Mouse (Mus musculus): ENCODE measurements around the gene Uvrag. TPM values are rescaled to one million over a fixed set of nuclear protein-coding genes. Genes with fewer than 3 reads are reported as not detected.

Gene Uvrag
- polyA plus RNA-seq, 1 experiment from 2014 or later, result 16.7 TPM

DNA sequence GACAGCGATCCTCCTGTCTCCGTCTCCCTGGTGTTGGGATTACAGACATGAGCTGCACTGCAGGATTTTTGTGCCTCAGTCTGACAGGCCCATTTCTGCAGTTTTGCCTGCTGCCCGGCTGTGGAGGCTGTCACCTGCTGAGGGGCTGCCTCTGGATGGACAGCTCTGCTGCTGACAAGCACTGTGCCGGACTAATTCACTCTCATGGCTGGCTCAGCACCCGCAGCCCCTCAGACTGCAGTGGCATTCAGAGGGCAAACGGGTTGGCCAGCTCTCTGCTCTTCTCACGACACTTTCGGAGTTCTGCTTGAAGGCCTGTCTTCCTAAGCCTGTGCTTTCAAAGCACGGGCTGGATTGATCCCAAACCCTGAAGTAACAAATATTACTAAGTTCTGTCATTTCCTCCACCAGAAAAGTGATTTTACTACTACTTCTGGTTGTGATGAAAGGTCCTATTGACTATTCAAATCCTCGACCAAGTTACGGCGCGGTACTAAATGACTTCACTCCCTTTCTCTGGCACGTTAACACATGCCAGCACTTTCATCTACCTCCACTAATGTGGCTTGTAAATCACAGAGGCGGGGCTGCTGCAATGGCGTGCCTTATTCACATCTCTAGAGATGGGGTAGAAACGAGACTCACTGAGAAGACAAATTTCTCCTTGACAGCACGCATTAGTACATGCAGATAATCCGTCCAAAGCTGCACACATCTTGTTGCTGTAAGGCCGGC, 203.7 kb downstream of the Uvrag start:
- Histone ChIP-seq H3K4me1 (ENCODE audit: control insufficient read depth, insufficient read depth, low read length) (peaks cover 18% of the 10 kb centered on the region), H3K9me3 (replicated peaks; ENCODE audit: control insufficient read depth, low read length) (no peaks in the 10 kb centered on the region), H3K4me2 (no peak overlapping the region), H3K27ac (ENCODE audit: low read depth, low read length) (no peak overlapping the region), H3K9ac (ENCODE audit: low read depth, low read length) (no peak overlapping the region), H3K27me3 (ENCODE audit: control insufficient read depth, insufficient read depth, low read length) (no peaks in the 10 kb centered on the region), H3K4me3 (ENCODE audit: low read depth, low read length) (no peak overlapping the region), H3K36me3 (ENCODE audit: control insufficient read depth, insufficient read depth, low read length) (no peaks in the 10 kb centered on the region)
- ATAC-seq (replicated peaks; ENCODE audit: insufficient number of reproducible peaks, low FRiP score, low TSS enrichment), result no peak
- WGBS (ENCODE audit: insufficient replicate concordance), result 63% methylated on average over 20 of the region's 20 CpGs

GRCm38 (mm10) chr7:98935757-98936156, 205.2 kb downstream of the Uvrag start:
- no peak for ATAC-seq (replicated peaks; ENCODE audit: insufficient number of reproducible peaks, low FRiP score, low TSS enrichment)
- Histone ChIP-seq H3K27ac (ENCODE audit: low read depth, low read length) (no peak overlapping the region), H3K9me3 (replicated peaks; ENCODE audit: control insufficient read depth, low read length) (no peaks in the 10 kb centered on the region), H3K9ac (ENCODE audit: low read depth, low read length) (no peak overlapping the region), H3K4me3 (ENCODE audit: low read depth, low read length) (no peak overlapping the region), H3K36me3 (ENCODE audit: control insufficient read depth, insufficient read depth, low read length) (no peaks in the 10 kb centered on the region), H3K27me3 (ENCODE audit: control insufficient read depth, insufficient read depth, low read length) (no peaks in the 10 kb centered on the region), H3K4me2 (no peak overlapping the region), H3K4me1 (ENCODE audit: control insufficient read depth, insufficient read depth, low read length) (peaks cover 19% of the 10 kb centered on the region)
- 79% methylated on average over 6 of the region's 6 CpGs for WGBS (ENCODE audit: insufficient replicate concordance)

DNA sequence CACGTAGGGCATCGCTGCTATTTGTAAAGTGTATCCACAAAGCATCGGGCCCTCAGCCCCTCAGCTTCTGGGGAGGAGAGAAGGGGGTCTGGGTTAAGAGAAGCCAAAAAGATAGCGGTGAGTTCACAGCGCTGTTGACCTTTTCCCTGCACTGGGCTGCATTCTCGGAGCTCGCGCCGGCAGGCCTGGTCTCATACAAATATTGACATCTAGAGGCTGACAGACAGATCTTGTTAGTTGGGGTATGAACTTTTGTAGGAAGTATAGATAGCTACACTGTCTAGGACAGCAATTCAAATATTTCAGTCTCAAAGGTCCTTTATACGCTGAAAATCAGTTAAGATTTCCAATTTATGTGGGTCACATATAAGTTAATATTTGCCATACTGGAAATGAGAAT, 205.7 kb downstream of the Uvrag start:
- ATAC-seq (replicated peaks; ENCODE audit: insufficient number of reproducible peaks, low FRiP score, low TSS enrichment), result no peak
- H3K36me3 ChIP-seq (ENCODE audit: control insufficient read depth, insufficient read depth, low read length), result no peaks in the 10 kb centered on the region
- 73% methylated on average over 10 of the region's 10 CpGs for WGBS (ENCODE audit: insufficient replicate concordance)

GRCm38 (mm10) chr7:98928336-98929025, 212.5 kb downstream of the Uvrag start:
- no peaks in the 10 kb centered on the region for H3K36me3 ChIP-seq (ENCODE audit: control insufficient read depth, insufficient read depth, low read length)
- WGBS (ENCODE audit: insufficient replicate concordance), result 63% methylated on average over 7 of the region's 7 CpGs
- no peak overlapping the region for H3K4me2 ChIP-seq

More for the DNA sequence above, 205.7 kb downstream of the Uvrag start:
- H3K9me3 ChIP-seq (replicated peaks; ENCODE audit: control insufficient read depth, low read length), result no peaks in the 10 kb centered on the region
- no peak overlapping the region for H3K27ac ChIP-seq (ENCODE audit: low read depth, low read length)
- H3K4me3 ChIP-seq (ENCODE audit: low read depth, low read length), result no peak overlapping the region
- H3K4me2 ChIP-seq, result no peak overlapping the region
- H3K27me3 ChIP-seq (ENCODE audit: control insufficient read depth, insufficient read depth, low read length), result no peaks in the 10 kb centered on the region
- no peak overlapping the region for H3K9ac ChIP-seq (ENCODE audit: low read depth, low read length)
- H3K4me1 ChIP-seq (ENCODE audit: control insufficient read depth, insufficient read depth, low read length), result peaks cover 19% of the 10 kb centered on the region

GRCm38 (mm10) chr7:98926906-98927528, 213.9 kb downstream of the Uvrag start:
- no peaks in the 10 kb centered on the region for H3K27me3 ChIP-seq (ENCODE audit: control insufficient read depth, insufficient read depth, low read length)
- H3K9ac ChIP-seq (ENCODE audit: low read depth, low read length), result no peak overlapping the region
- no peak overlapping the region for H3K4me3 ChIP-seq (ENCODE audit: low read depth, low read length)
- no peak for ATAC-seq (replicated peaks; ENCODE audit: insufficient number of reproducible peaks, low FRiP score, low TSS enrichment)
- peaks cover 7% of the 10 kb centered on the region; the same call in 1 of the 2 replicates for H3K4me1 ChIP-seq (ENCODE audit: control insufficient read depth, insufficient read depth, low read length)
- WGBS (ENCODE audit: insufficient replicate concordance), result 85% methylated on average over 10 of the region's 10 CpGs
- H3K4me2 ChIP-seq, result no peak overlapping the region
- H3K36me3 ChIP-seq (ENCODE audit: control insufficient read depth, insufficient read depth, low read length), result no peaks in the 10 kb centered on the region
- H3K9me3 ChIP-seq (replicated peaks; ENCODE audit: control insufficient read depth, low read length), result no peaks in the 10 kb centered on the region
- H3K27ac ChIP-seq (ENCODE audit: low read depth, low read length), result no peak overlapping the region

More at GRCm38 (mm10) chr7:98928336-98929025, 212.5 kb downstream of the Uvrag start:
- no peak for ATAC-seq (replicated peaks; ENCODE audit: insufficient number of reproducible peaks, low FRiP score, low TSS enrichment)
- peaks cover 16% of the 10 kb centered on the region for H3K4me1 ChIP-seq (ENCODE audit: control insufficient read depth, insufficient read depth, low read length)
- H3K9ac ChIP-seq (ENCODE audit: low read depth, low read length), result no peak overlapping the region
- H3K4me3 ChIP-seq (ENCODE audit: low read depth, low read length), result no peak overlapping the region
- H3K27me3 ChIP-seq (ENCODE audit: control insufficient read depth, insufficient read depth, low read length), result no peaks in the 10 kb centered on the region
- H3K9me3 ChIP-seq (replicated peaks; ENCODE audit: control insufficient read depth, low read length), result no peaks in the 10 kb centered on the region
- H3K27ac ChIP-seq (ENCODE audit: low read depth, low read length), result no peak overlapping the region

GRCm38 (mm10) chr7:98924380-98924869, 216.5 kb downstream of the Uvrag start:
- no peaks in the 10 kb centered on the region for H3K9me3 ChIP-seq (replicated peaks; ENCODE audit: control insufficient read depth, low read length)
- H3K27ac ChIP-seq (ENCODE audit: low read depth, low read length), result no peak overlapping the region
- H3K36me3 ChIP-seq (ENCODE audit: control insufficient read depth, insufficient read depth, low read length), result no peaks in the 10 kb centered on the region
- no peak overlapping the region for H3K4me2 ChIP-seq
- H3K9ac ChIP-seq (ENCODE audit: low read depth, low read length), result no peak overlapping the region
- H3K27me3 ChIP-seq (ENCODE audit: control insufficient read depth, insufficient read depth, low read length), result no peaks in the 10 kb centered on the region
- no peak for ATAC-seq (replicated peaks; ENCODE audit: insufficient number of reproducible peaks, low FRiP score, low TSS enrichment)
- H3K4me3 ChIP-seq (ENCODE audit: low read depth, low read length), result no peak overlapping the region
- peaks cover 6% of the 10 kb centered on the region; the same call in 1 of the 2 replicates for H3K4me1 ChIP-seq (ENCODE audit: control insufficient read depth, insufficient read depth, low read length)
- WGBS (ENCODE audit: insufficient replicate concordance), result 72% methylated on average over 18 of the region's 18 CpGs

DNA sequence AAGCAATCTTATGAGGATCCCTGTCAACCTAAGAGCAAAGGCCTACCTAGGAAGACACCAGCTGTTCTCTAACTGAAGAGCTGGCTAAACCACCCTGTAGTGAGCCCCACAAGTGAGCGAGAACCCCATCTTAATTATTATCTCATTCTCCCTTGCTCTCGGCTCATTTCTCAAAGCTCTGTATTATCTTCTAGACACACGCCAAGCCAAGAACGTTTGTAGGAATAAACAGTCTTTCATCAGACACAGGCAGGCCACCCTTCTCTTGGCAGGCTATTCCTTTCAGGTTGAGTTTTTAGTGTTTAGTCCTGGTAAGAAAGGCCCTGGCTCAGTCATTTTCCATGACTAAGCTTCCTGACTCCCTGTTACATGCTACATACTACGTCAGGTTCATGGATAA, 218.0 kb downstream of the Uvrag start:
- Histone ChIP-seq H3K4me3 (ENCODE audit: low read depth, low read length) (no peak overlapping the region), H3K4me1 (ENCODE audit: control insufficient read depth, insufficient read depth, low read length) (0 out of 2 replicates have a peak, but pooled peaks cover under 1% of the 10 kb centered on the region), H3K9ac (ENCODE audit: low read depth, low read length) (no peak overlapping the region), H3K36me3 (ENCODE audit: control insufficient read depth, insufficient read depth, low read length) (no peaks in the 10 kb centered on the region), H3K27ac (ENCODE audit: low read depth, low read length) (no peak overlapping the region), H3K9me3 (replicated peaks; ENCODE audit: control insufficient read depth, low read length) (no peaks in the 10 kb centered on the region), H3K27me3 (ENCODE audit: control insufficient read depth, insufficient read depth, low read length) (no peaks in the 10 kb centered on the region), H3K4me2 (no peak overlapping the region)
- ATAC-seq (replicated peaks; ENCODE audit: insufficient number of reproducible peaks, low FRiP score, low TSS enrichment), result no peak
- 70% methylated on average over 5 of the region's 5 CpGs for WGBS (ENCODE audit: insufficient replicate concordance)

- Histone ChIP-seq H3K4me2 (no peak overlapping the region), H3K9me3 (replicated peaks; ENCODE audit: control insufficient read depth, low read length) (no peaks in the 10 kb centered on the region), H3K36me3 (ENCODE audit: control insufficient read depth, insufficient read depth, low read length) (no peaks in the 10 kb centered on the region), H3K9ac (ENCODE audit: low read depth, low read length) (no peak overlapping the region), H3K4me1 (ENCODE audit: control insufficient read depth, insufficient read depth, low read length) (peaks cover 6% of the 10 kb centered on the region; the same call in 1 of the 2 replicates), H3K27me3 (ENCODE audit: control insufficient read depth, insufficient read depth, low read length) (no peaks in the 10 kb centered on the region), H3K27ac (ENCODE audit: low read depth, low read length) (no peak overlapping the region), H3K4me3 (ENCODE audit: low read depth, low read length) (no peak overlapping the region)
- no peak for ATAC-seq (replicated peaks; ENCODE audit: insufficient number of reproducible peaks, low FRiP score, low TSS enrichment)
- 76% methylated on average over 5 of the region's 5 CpGs for WGBS (ENCODE audit: insufficient replicate concordance)
Measured at GRCm38 (mm10) chr7:98917407-98917806, 223.5 kb downstream of the Uvrag start.

Data from heart, embryonic 11.5 days (tissue).